Mouse (Mus musculus) embryonic facial prominence, embryonic 13.5 days (tissue): Measurements from ENCODE around the gene Dnajc24. TPM values are rescaled to one million over a fixed set of nuclear protein-coding genes. Genes with fewer than 3 reads are reported as not detected.
A peak's percentile ranks its signal among the peaks of the same experiment; 100 is the strongest.

ENCODE experiments used
- ATAC-seq: fragments of 200-750 bp; cut with Nextera tagmentation; 2 replicates; pipeline ENCODE4 v1.8.0; 2017; ENCODE audit warnings: low read depth; ENCODE audit not compliant: insufficient number of reproducible peaks, insufficient read depth, low FRiP score, low TSS enrichment
- H3K27ac ChIP-seq: fragments of 300-500 bp; sonication (generic); 2 replicates; pipeline ENCODE4 v1.5.1; 2015; ENCODE audit warnings: moderate library complexity, mild to moderate bottlenecking, inconsistent platforms
- H3K27me3 ChIP-seq: fragments of 300-500 bp; sonication (generic); 2 replicates; pipeline ENCODE4 v1.6.1; 2015; ENCODE audit warnings: mild to moderate bottlenecking, inconsistent platforms
- H3K36me3 ChIP-seq: fragments of 300-500 bp; sonication (generic); 2 replicates; pipeline ENCODE4 v1.6.1; 2015; ENCODE audit warnings: mild to moderate bottlenecking, inconsistent platforms
- H3K4me1 ChIP-seq: fragments of 300-500 bp; sonication (generic); 2 replicates; pipeline ENCODE4 v1.6.1; 2015; ENCODE audit warnings: inconsistent platforms
- H3K4me2 ChIP-seq: fragments of 300-500 bp; sonication (generic); 2 replicates; pipeline ENCODE4 v1.6.1; 2015; ENCODE audit warnings: moderate library complexity, mild to moderate bottlenecking, inconsistent platforms
- H3K4me3 ChIP-seq: fragments of 300-500 bp; sonication (generic); 2 replicates; pipeline ENCODE4 v1.5.1; 2015; ENCODE audit warnings: mild to moderate bottlenecking, inconsistent platforms
- H3K9ac ChIP-seq: fragments of 300-500 bp; sonication (generic); 2 replicates; pipeline ENCODE4 v1.6.1; 2015; ENCODE audit warnings: mild to moderate bottlenecking, inconsistent platforms
- H3K9me3 ChIP-seq: fragments of 300-500 bp; sonication (generic); 2 replicates; pipeline ENCODE4 v1.6.1; 2016; ENCODE audit warnings: inconsistent platforms
- WGBS: fragments of 180-500 bp; shearing (Covaris S2); methylation state at CpG from one replicate; pipeline ENCODE4 v1.1.7; 2015; ENCODE audit warnings: mixed read lengths; 5-methylcytosine and 5-hydroxymethylcytosine counted together
- polyA plus RNA-seq: library from polyadenylated mRNA; unstranded; fragments of >200 nt; fragmentation: Nextera tagmentation; extraction: Ambion mirVana; gene quantifications from 2 replicates; pipeline ENCODE4 v1.2.1, GENCODE M21; 2015

The Dnajc24 gene
- 40.5 and 43.7 TPM in 2 replicates for polyA plus RNA-seq

- H3K4me2 ChIP-seq = peak within 1 kb of the TSS; percentile 68
- peak within 1 kb of the TSS; percentile 86 for H3K4me3 ChIP-seq
- no peaks in the 10 kb centered on the region for H3K9me3 ChIP-seq
- peaks cover 4% of the 10 kb centered on the region; the same call in 1 of the 2 replicates for H3K4me1 ChIP-seq
- peaks cover 4% of the 10 kb centered on the region; the same call in 1 of the 2 replicates for H3K36me3 ChIP-seq
- 2% methylated on average over 44 of the region's 44 CpGs for WGBS
- peak; percentile 95 for ATAC-seq
- peak within 1 kb of the TSS; percentile 84 for H3K27ac ChIP-seq
- no peaks in the 10 kb centered on the region for H3K27me3 ChIP-seq
- H3K9ac ChIP-seq = peak within 1 kb of the TSS; percentile 91
Measured at GRCm38 (mm10) chr2:106002835-106003739, at the start of gene Dnajc24. Gene Dnajc24 (minus strand): TSS chr2:106003549.

GRCm38 (mm10) chr2:106046686-106047085, 43.3 kb upstream of the Dnajc24 start:
- Histone ChIP-seq H3K9me3 (no peaks in the 10 kb centered on the region), H3K4me2 (no peak overlapping the region), H3K4me3 (no peak overlapping the region), H3K9ac (no peak overlapping the region), H3K4me1 (no peaks in the 10 kb centered on the region), H3K27ac (no peak overlapping the region), H3K27me3 (no peaks in the 10 kb centered on the region), H3K36me3 (no peaks in the 10 kb centered on the region)
- WGBS = 67% methylated on average over 4 of the region's 4 CpGs
- no peak for ATAC-seq

GRCm38 (mm10) chr2:106042495-106042894, 39.1 kb upstream of the Dnajc24 start:
- no peak overlapping the region for H3K9ac ChIP-seq
- no peaks in the 10 kb centered on the region for H3K9me3 ChIP-seq
- H3K4me1 ChIP-seq = no peaks in the 10 kb centered on the region
- H3K4me2 ChIP-seq = no peak overlapping the region
- no peak overlapping the region for H3K4me3 ChIP-seq
- H3K36me3 ChIP-seq = no peaks in the 10 kb centered on the region
- no peak for ATAC-seq
- WGBS = 75% methylated on average over 7 of the region's 7 CpGs
- H3K27ac ChIP-seq = no peak overlapping the region
- no peaks in the 10 kb centered on the region for H3K27me3 ChIP-seq

GRCm38 (mm10) chr2:106041961-106042360, 38.6 kb upstream of the Dnajc24 start:
- Histone ChIP-seq H3K4me3 (no peak overlapping the region), H3K27ac (no peak overlapping the region), H3K9me3 (no peaks in the 10 kb centered on the region), H3K9ac (no peak overlapping the region), H3K4me2 (no peak overlapping the region), H3K36me3 (no peaks in the 10 kb centered on the region), H3K27me3 (no peaks in the 10 kb centered on the region), H3K4me1 (no peaks in the 10 kb centered on the region)
- 81% methylated on average over 5 of the region's 5 CpGs for WGBS
- ATAC-seq = no peak

GRCm38 (mm10) chr2:106038286-106038685, 34.9 kb upstream of the Dnajc24 start:
- H3K4me3 ChIP-seq = no peak overlapping the region

GRCm38 (mm10) chr2:106024895-106025294, 21.5 kb upstream of the Dnajc24 start:
- no peaks in the 10 kb centered on the region for H3K4me1 ChIP-seq
- H3K4me2 ChIP-seq = no peak overlapping the region
- no peak overlapping the region for H3K27ac ChIP-seq
- no peak overlapping the region for H3K9ac ChIP-seq
- H3K27me3 ChIP-seq = no peaks in the 10 kb centered on the region
- no peaks in the 10 kb centered on the region for H3K9me3 ChIP-seq
- no peaks in the 10 kb centered on the region for H3K36me3 ChIP-seq
- H3K4me3 ChIP-seq = no peak overlapping the region
- ATAC-seq = no peak
- WGBS = 67% methylated on average over 3 of the region's 3 CpGs

More at GRCm38 (mm10) chr2:106038286-106038685, 34.9 kb upstream of the Dnajc24 start:
- 27% methylated on average over 4 of the region's 4 CpGs for WGBS
- Histone ChIP-seq H3K4me2 (no peak overlapping the region), H3K27me3 (no peaks in the 10 kb centered on the region), H3K27ac (no peak overlapping the region), H3K9ac (no peak overlapping the region), H3K4me1 (no peaks in the 10 kb centered on the region), H3K36me3 (no peaks in the 10 kb centered on the region), H3K9me3 (no peaks in the 10 kb centered on the region)
- no peak for ATAC-seq

GRCm38 (mm10) chr2:106008415-106008814, 5.1 kb upstream of the Dnajc24 start:
- Histone ChIP-seq H3K9ac (no peak overlapping the region), H3K4me2 (no peak overlapping the region), H3K27ac (no peak overlapping the region), H3K27me3 (no peaks in the 10 kb centered on the region), H3K4me1 (no peaks in the 10 kb centered on the region), H3K9me3 (no peaks in the 10 kb centered on the region), H3K36me3 (no peaks in the 10 kb centered on the region), H3K4me3 (no peak overlapping the region)
- WGBS = 79% methylated on average over 2 of the region's 2 CpGs
- no peak for ATAC-seq

- Histone ChIP-seq H3K4me1 (peaks cover 4% of the 10 kb centered on the region; the same call in 1 of the 2 replicates), H3K9me3 (no peaks in the 10 kb centered on the region), H3K36me3 (no peaks in the 10 kb centered on the region), H3K27me3 (no peaks in the 10 kb centered on the region), H3K4me3 (no peak overlapping the region), H3K4me2 (no peak overlapping the region), H3K27ac (no peak overlapping the region), H3K9ac (no peak overlapping the region)
- WGBS = 9% methylated on average over 2 of the region's 2 CpGs
- no peak for ATAC-seq
Measured at GRCm38 (mm10) chr2:105987999-105988398, 15.3 kb downstream of the Dnajc24 start.

GRCm38 (mm10) chr2:105987131-105987530, 16.2 kb downstream of the Dnajc24 start:
- WGBS = 17% methylated on average over 1 of the region's 1 CpGs
- H3K9ac ChIP-seq = no peak overlapping the region
- no peak for ATAC-seq
- H3K36me3 ChIP-seq = no peaks in the 10 kb centered on the region
- H3K27ac ChIP-seq = no peak overlapping the region
- no peaks in the 10 kb centered on the region for H3K9me3 ChIP-seq
- no peak overlapping the region for H3K4me2 ChIP-seq
- H3K4me3 ChIP-seq = no peak overlapping the region
- H3K4me1 ChIP-seq = peaks cover 4% of the 10 kb centered on the region; the same call in 1 of the 2 replicates
- H3K27me3 ChIP-seq = no peaks in the 10 kb centered on the region

- no peaks in the 10 kb centered on the region for H3K27me3 ChIP-seq
- H3K4me3 ChIP-seq = no peak overlapping the region
- H3K4me1 ChIP-seq = peaks cover 4% of the 10 kb centered on the region; the same call in 1 of the 2 replicates
- ATAC-seq = no peak
- no peak overlapping the region for H3K4me2 ChIP-seq
- H3K9ac ChIP-seq = no peak overlapping the region
- WGBS = 45% methylated on average over 7 of the region's 7 CpGs
- H3K27ac ChIP-seq = no peak overlapping the region
- peaks cover 2% of the 10 kb centered on the region; the same call in 1 of the 2 replicates for H3K36me3 ChIP-seq
- H3K9me3 ChIP-seq = no peaks in the 10 kb centered on the region
Measured at GRCm38 (mm10) chr2:105985206-105985605, 18.1 kb downstream of the Dnajc24 start.

- no peak for ATAC-seq
- H3K9me3 ChIP-seq = no peaks in the 10 kb centered on the region
- WGBS = 89% methylated on average over 2 of the region's 2 CpGs
- H3K4me2 ChIP-seq = no peak overlapping the region
- H3K36me3 ChIP-seq = peaks cover 5% of the 10 kb centered on the region; the same call in 1 of the 2 replicates
- no peak overlapping the region for H3K9ac ChIP-seq
- no peak overlapping the region for H3K27ac ChIP-seq
- H3K27me3 ChIP-seq = no peaks in the 10 kb centered on the region
- no peak overlapping the region for H3K4me3 ChIP-seq
- H3K4me1 ChIP-seq = no peaks in the 10 kb centered on the region
Measured at GRCm38 (mm10) chr2:105978065-105978464, 25.3 kb downstream of the Dnajc24 start.

GRCm38 (mm10) chr2:105973941-105974340, 29.4 kb downstream of the Dnajc24 start:
- H3K27me3 ChIP-seq = no peaks in the 10 kb centered on the region
- H3K4me1 ChIP-seq = no peaks in the 10 kb centered on the region
- no peak for ATAC-seq
- H3K9ac ChIP-seq = no peak overlapping the region
- no peak overlapping the region for H3K4me2 ChIP-seq
- no peak overlapping the region for H3K27ac ChIP-seq
- H3K36me3 ChIP-seq = peaks cover 16% of the 10 kb centered on the region
- H3K4me3 ChIP-seq = no peak overlapping the region
- WGBS = 26% methylated on average over 2 of the region's 2 CpGs
- H3K9me3 ChIP-seq = no peaks in the 10 kb centered on the region
